Mouse (Mus musculus): ENCODE results near the gene Acot13. TPM values are rescaled to one million over a fixed set of nuclear protein-coding genes. Genes with fewer than 3 reads are reported as not detected.

Gene Acot13
- polyA plus RNA-seq, 1 experiment: 8.4 TPM

DNA sequence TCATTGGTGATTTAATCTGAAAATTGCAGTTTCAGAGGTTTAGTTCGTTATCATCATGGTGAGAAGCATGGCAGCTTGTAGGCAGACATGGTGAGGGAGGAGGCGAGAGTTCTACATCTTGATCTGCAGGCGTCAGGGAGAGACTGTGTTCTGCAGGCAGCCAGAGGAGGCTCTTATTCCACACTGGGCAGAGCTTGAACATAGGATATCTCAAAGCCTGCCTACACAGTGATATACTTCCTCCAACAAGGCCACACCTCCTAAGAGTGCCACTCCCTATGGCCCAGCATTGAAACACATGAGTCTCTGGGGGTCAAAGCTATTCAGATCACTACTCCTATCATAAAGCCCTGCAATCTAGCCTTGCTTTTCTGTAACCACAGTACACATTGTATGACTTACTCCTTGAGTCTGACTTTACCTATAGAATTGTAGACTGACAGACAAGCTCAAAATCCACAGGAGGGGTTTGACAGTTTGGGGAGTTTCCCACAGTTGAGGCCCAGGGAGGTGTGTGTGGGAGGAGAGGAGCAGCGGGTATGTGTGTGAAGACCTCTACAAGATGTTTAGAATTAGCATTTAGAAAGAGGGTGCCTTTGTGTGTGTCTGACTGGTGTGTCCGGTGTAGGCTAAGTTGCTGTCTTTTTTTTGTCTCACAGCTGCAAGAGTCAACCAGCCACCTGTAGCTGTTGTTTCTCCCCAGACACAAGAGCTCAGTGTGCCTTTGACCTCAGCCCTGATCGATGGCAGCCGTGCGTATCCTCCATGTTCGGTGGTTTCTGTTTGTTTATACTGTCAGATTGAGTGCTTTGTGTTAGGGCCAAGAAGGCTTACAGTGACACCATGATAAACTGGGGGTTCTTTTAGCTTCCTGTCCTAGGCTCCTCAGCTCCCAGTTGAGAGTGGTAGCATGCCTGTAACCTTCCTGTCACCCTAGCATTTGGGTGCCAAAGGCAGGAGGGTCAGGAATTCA lies 35.4 kb upstream of the Acot13 start:
- Histone ChIP-seq H3K36me3 (ENCODE audit: control insufficient read depth, insufficient read depth, low read length) (no peaks in the 10 kb centered on the region), H3K27me3 (ENCODE audit: control insufficient read depth, insufficient read depth, low read length) (no peaks in the 10 kb centered on the region), H3K27ac (ENCODE audit: control insufficient read depth, insufficient read depth, low read depth, low read length) (no peak overlapping the region)

DNA sequence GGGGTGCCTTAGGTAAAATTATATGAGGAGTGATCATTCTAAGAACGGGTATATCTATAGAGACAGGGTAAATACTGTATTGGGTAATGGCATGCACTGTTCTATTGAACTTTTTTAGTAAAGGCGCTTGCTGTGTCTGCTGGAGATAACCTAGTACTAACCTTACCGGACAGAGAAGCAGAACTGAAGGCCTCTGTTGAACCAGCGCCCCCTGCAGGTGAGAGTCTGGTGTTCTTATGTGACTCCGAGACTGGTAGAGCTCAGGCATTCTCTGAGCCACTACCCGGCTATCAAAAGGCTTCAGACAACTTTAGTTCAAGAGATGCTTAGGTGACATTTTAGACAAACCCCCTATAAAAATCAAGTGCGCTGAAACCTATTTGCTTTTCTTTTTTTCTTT lies 31.2 kb upstream of the Acot13 start:
- H3K27ac ChIP-seq (ENCODE audit: control insufficient read depth, insufficient read depth, low read depth, low read length): no peak overlapping the region
- H3K4me3 ChIP-seq (ENCODE audit: control insufficient read depth, low read depth, low read length): no peak overlapping the region
- no peaks in the 10 kb centered on the region for H3K27me3 ChIP-seq (ENCODE audit: control insufficient read depth, insufficient read depth, low read length)
- no peaks in the 10 kb centered on the region for H3K36me3 ChIP-seq (ENCODE audit: control insufficient read depth, insufficient read depth, low read length)
- no peaks in the 10 kb centered on the region for H3K4me1 ChIP-seq (ENCODE audit: control insufficient read depth, insufficient read depth, low read length)
- TF ChIP-seq CTCF (IDR thresholded peaks at IDR 0.05; ENCODE audit: control insufficient read depth, insufficient read depth, insufficient replicate concordance, low read depth, low read length) (peak; percentile 45; the same call in 1 of the 2 replicates), POLR2A (IDR thresholded peaks at IDR 0.05; ENCODE audit: control insufficient read depth, low read depth, low read length) (no peak)

More for the DNA sequence above, 35.4 kb upstream of the Acot13 start:
- no peak for TF ChIP-seq POLR2A (IDR thresholded peaks at IDR 0.05; ENCODE audit: control insufficient read depth, low read depth, low read length)
- TF ChIP-seq CTCF (IDR thresholded peaks at IDR 0.05; ENCODE audit: control insufficient read depth, insufficient read depth, insufficient replicate concordance, low read depth, low read length): no peak
- no peak overlapping the region for H3K4me3 ChIP-seq (ENCODE audit: control insufficient read depth, low read depth, low read length)
- no peaks in the 10 kb centered on the region for H3K4me1 ChIP-seq (ENCODE audit: control insufficient read depth, insufficient read depth, low read length)

DNA sequence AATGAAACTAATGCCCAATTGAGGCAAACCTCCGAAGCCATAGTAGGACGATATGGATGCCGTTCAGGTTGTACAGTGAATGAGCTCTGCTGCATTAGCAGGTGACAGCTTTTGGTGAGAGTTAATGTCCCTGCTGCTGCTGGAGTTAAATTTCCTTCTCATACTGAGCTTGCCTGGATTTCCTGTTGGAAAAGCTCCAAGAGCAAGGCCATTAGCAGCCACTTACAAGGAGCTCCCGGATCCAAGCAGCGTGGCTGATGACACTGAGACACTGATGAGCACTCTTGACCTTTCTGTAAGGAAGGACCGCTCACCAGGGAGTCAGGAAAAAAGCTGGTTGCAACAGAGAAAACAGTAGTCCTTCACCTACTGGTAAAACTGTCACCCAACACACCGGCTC lies 30.7 kb upstream of the Acot13 start:
- no peak overlapping the region for H3K27ac ChIP-seq (ENCODE audit: control insufficient read depth, insufficient read depth, low read depth, low read length)
- H3K36me3 ChIP-seq (ENCODE audit: control insufficient read depth, insufficient read depth, low read length): no peaks in the 10 kb centered on the region
- no peak overlapping the region for H3K4me3 ChIP-seq (ENCODE audit: control insufficient read depth, low read depth, low read length)
- H3K4me1 ChIP-seq (ENCODE audit: control insufficient read depth, insufficient read depth, low read length): peaks cover under 1% of the 10 kb centered on the region; the same call in 1 of the 2 replicates
- no peak for TF ChIP-seq POLR2A (IDR thresholded peaks at IDR 0.05; ENCODE audit: control insufficient read depth, low read depth, low read length)
- TF ChIP-seq CTCF (IDR thresholded peaks at IDR 0.05; ENCODE audit: control insufficient read depth, insufficient read depth, insufficient replicate concordance, low read depth, low read length): no peak
- no peaks in the 10 kb centered on the region for H3K27me3 ChIP-seq (ENCODE audit: control insufficient read depth, insufficient read depth, low read length)

DNA sequence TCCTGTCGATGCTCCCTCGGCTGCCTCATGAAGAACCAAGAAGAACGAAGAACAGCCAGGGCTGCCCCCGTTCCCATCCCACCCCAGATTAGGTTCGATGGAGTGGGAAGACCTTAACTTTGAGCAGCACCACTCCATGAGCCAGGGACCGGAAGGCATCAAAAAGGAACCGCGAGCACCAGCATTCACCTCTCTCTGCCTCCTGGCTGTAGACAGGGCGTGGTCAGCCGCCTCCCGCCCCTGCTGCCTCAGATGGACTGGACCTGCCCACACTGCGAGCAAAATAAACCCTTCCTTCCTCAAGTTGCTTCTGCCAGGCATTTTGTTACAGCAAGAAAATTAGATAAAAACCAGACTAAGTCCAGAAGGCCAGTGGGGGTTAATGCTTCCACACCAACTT lies 29.7 kb upstream of the Acot13 start:
- no peak overlapping the region for H3K27ac ChIP-seq (ENCODE audit: control insufficient read depth, insufficient read depth, low read depth, low read length)
- no peak overlapping the region for H3K4me3 ChIP-seq (ENCODE audit: control insufficient read depth, low read depth, low read length)
- no peaks in the 10 kb centered on the region for H3K27me3 ChIP-seq (ENCODE audit: control insufficient read depth, insufficient read depth, low read length)
- H3K36me3 ChIP-seq (ENCODE audit: control insufficient read depth, insufficient read depth, low read length): no peaks in the 10 kb centered on the region
- TF ChIP-seq POLR2A (IDR thresholded peaks at IDR 0.05; ENCODE audit: control insufficient read depth, low read depth, low read length) (no peak), CTCF (IDR thresholded peaks at IDR 0.05; ENCODE audit: control insufficient read depth, insufficient read depth, insufficient replicate concordance, low read depth, low read length) (no peak)
- peaks cover 4% of the 10 kb centered on the region; the same call in 1 of the 2 replicates for H3K4me1 ChIP-seq (ENCODE audit: control insufficient read depth, insufficient read depth, low read length)

DNA sequence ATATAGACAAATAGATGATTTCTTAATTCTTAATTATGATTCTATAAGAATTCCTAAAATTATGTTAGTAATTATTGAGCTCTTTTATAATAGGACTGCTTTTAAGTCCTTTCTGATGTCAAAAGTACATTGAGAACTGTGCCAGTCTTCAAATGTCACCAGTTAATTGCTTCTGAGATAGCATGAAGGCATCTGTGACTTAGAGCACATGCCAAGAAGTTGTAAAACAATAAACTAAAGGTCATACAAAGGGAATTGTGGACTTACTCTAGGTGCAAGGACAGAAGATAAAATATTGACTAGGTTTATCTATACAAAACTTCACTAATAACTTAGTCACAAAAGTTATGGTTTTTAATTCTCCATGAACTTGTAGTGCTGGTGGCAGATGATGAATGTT lies 27.8 kb upstream of the Acot13 start:
- H3K36me3 ChIP-seq (ENCODE audit: control insufficient read depth, insufficient read depth, low read length): no peaks in the 10 kb centered on the region
- TF ChIP-seq POLR2A (IDR thresholded peaks at IDR 0.05; ENCODE audit: control insufficient read depth, low read depth, low read length): no peak
- no peak for TF ChIP-seq CTCF (IDR thresholded peaks at IDR 0.05; ENCODE audit: control insufficient read depth, insufficient read depth, insufficient replicate concordance, low read depth, low read length)
- no peaks in the 10 kb centered on the region for H3K27me3 ChIP-seq (ENCODE audit: control insufficient read depth, insufficient read depth, low read length)
- H3K4me1 ChIP-seq (ENCODE audit: control insufficient read depth, insufficient read depth, low read length): peaks cover 4% of the 10 kb centered on the region; the same call in 1 of the 2 replicates
- H3K4me3 ChIP-seq (ENCODE audit: control insufficient read depth, low read depth, low read length): no peak overlapping the region
- H3K27ac ChIP-seq (ENCODE audit: control insufficient read depth, insufficient read depth, low read depth, low read length): no peak overlapping the region

DNA sequence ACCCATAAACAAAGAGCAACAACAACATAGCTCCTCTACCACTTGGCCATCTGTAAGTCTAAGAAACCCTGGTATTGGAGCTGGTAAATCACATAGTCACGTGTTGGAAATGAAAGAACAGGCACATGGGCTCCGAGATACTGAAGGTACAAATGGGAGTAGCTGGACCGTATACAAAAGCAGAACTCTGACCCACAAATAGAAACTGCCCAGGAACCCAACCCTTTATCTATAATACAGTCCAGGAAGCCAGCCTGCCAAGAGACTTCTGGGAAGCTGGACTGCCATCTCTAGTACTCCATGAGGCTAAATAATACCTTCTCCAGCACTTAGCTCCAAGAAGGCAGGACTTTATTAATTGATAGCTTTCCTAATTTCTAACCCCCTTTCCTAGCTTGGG lies 21.2 kb upstream of the Acot13 start:
- TF ChIP-seq CTCF (IDR thresholded peaks at IDR 0.05; ENCODE audit: control insufficient read depth, insufficient read depth, insufficient replicate concordance, low read depth, low read length) (no peak), POLR2A (IDR thresholded peaks at IDR 0.05; ENCODE audit: control insufficient read depth, low read depth, low read length) (no peak)
- H3K27ac ChIP-seq (ENCODE audit: control insufficient read depth, insufficient read depth, low read depth, low read length): no peak overlapping the region
- H3K27me3 ChIP-seq (ENCODE audit: control insufficient read depth, insufficient read depth, low read length): no peaks in the 10 kb centered on the region
- no peaks in the 10 kb centered on the region for H3K36me3 ChIP-seq (ENCODE audit: control insufficient read depth, insufficient read depth, low read length)
- peaks cover 4% of the 10 kb centered on the region; the same call in 1 of the 2 replicates for H3K4me1 ChIP-seq (ENCODE audit: control insufficient read depth, insufficient read depth, low read length)
- H3K4me3 ChIP-seq (ENCODE audit: control insufficient read depth, low read depth, low read length): no peak overlapping the region

DNA sequence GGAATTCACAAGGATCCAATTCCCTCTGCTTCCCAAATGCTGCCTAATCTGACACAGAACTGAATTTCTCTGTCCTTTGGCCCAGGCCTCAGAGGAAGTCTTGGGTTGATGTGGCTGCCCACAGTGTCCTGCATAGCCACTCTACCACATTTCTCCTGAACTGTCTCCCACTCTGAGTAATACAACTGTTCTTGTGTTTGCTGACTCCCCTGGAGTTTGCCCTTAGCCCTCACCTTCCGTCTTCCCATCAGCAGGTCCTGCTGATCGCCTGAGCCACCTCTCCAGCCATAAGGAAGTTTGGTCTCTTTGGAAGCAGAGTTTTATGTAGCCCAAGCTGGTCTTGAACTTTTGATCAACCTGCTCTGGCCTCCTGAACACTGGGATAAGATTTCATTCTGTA lies 20.6 kb upstream of the Acot13 start:
- Histone ChIP-seq H3K27ac (ENCODE audit: control insufficient read depth, insufficient read depth, low read depth, low read length) (no peak overlapping the region), H3K36me3 (ENCODE audit: control insufficient read depth, insufficient read depth, low read length) (no peaks in the 10 kb centered on the region), H3K27me3 (ENCODE audit: control insufficient read depth, insufficient read depth, low read length) (no peaks in the 10 kb centered on the region), H3K4me1 (ENCODE audit: control insufficient read depth, insufficient read depth, low read length) (peaks cover 3% of the 10 kb centered on the region; the same call in 1 of the 2 replicates), H3K4me3 (ENCODE audit: control insufficient read depth, low read depth, low read length) (no peak overlapping the region)
- TF ChIP-seq CTCF (IDR thresholded peaks at IDR 0.05; ENCODE audit: control insufficient read depth, insufficient read depth, insufficient replicate concordance, low read depth, low read length) (no peak), POLR2A (IDR thresholded peaks at IDR 0.05; ENCODE audit: control insufficient read depth, low read depth, low read length) (no peak)
